Mouse (Mus musculus): ENCODE results near the gene H2al1a. TPM values are rescaled to one million over a fixed set of nuclear protein-coding genes. Genes with fewer than 3 reads are reported as not detected.
"Not testable (repeated sequence)": the region's sequence is repeated elsewhere in the genome, so short reads cannot be mapped to it uniquely, and the experiment has no call there.

H2al1a gene
- polyA plus RNA-seq, 1 experiment from 2014 or later = not detected

DNA sequence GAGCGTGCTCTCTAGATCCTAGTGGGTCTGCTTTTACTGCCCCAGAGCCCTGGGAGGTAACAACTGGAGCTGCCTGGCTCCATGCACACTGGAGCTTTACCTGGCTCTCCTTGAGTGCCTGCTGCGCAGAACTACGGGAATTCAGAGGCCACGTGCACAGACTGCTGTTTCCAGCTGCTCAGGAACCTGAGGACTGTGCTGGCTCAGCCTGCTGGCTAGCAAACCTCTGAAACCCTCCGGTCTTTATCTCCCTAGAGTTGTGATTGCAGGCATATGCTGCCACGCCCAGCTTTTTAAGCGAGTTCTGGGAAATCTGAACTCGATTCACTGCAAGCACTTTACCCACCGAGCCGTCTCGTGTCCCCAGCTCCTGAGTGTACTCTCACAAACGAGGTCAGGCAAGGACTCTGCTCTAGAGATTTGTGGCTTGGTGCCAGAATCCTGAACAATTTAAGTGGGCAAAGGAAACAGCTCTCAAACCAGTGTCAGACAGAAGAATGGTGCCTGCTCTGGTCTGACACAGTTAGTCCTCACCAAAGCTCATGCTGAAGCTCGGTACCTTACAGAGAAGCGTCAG lies 10.7 kb upstream of the H2al1a start:
- 82% methylated on average over 14 of the region's 14 CpGs for WGBS
- no peak for ATAC-seq (ENCODE audit: low FRiP score, low read depth)
- no peak overlapping the region for H3K9ac ChIP-seq (replicated peaks)
- H3K27ac ChIP-seq (replicated peaks) = no peak overlapping the region
- H3K4me1 ChIP-seq = no peaks in the 10 kb centered on the region
- H3K9me3 ChIP-seq = no peaks in the 10 kb centered on the region
- peaks cover 16% of the 10 kb centered on the region; the same call in 1 of the 2 replicates for H3K27me3 ChIP-seq
- no peak overlapping the region for H3K4me2 ChIP-seq (replicated peaks)
- no peaks in the 10 kb centered on the region for H3K36me3 ChIP-seq
- no peak overlapping the region for H3K4me3 ChIP-seq

GRCm38 (mm10) chrX:11289244-11289643 lies 9.8 kb upstream of the H2al1a start:
- no peak overlapping the region for H3K9ac ChIP-seq (replicated peaks)
- no peaks in the 10 kb centered on the region for H3K36me3 ChIP-seq
- H3K4me1 ChIP-seq = no peaks in the 10 kb centered on the region
- H3K27me3 ChIP-seq = peaks cover 16% of the 10 kb centered on the region; the same call in 1 of the 2 replicates
- no peaks in the 10 kb centered on the region for H3K9me3 ChIP-seq
- ATAC-seq (ENCODE audit: low FRiP score, low read depth) = no peak
- no peak overlapping the region for H3K27ac ChIP-seq (replicated peaks)
- H3K4me3 ChIP-seq = no peak overlapping the region
- 47% methylated on average over 4 of the region's 4 CpGs for WGBS
- H3K4me2 ChIP-seq (replicated peaks) = no peak overlapping the region

GRCm38 (mm10) chrX:11302132-11302531 lies 3.1 kb downstream of the H2al1a start, which contains the start of gene H2al1b:
Gene H2al1b (plus strand): TSS chrX:11302432.
- not testable (repeated sequence) for ATAC-seq (ENCODE audit: low FRiP score, low read depth); H3K36me3 ChIP-seq; H3K27me3 ChIP-seq; H3K27ac ChIP-seq (replicated peaks); H3K9me3 ChIP-seq; H3K9ac ChIP-seq (replicated peaks); H3K4me2 ChIP-seq (replicated peaks); H3K4me1 ChIP-seq; H3K4me3 ChIP-seq
- 84% methylated on average over 1 of the region's 3 CpGs for WGBS

DNA sequence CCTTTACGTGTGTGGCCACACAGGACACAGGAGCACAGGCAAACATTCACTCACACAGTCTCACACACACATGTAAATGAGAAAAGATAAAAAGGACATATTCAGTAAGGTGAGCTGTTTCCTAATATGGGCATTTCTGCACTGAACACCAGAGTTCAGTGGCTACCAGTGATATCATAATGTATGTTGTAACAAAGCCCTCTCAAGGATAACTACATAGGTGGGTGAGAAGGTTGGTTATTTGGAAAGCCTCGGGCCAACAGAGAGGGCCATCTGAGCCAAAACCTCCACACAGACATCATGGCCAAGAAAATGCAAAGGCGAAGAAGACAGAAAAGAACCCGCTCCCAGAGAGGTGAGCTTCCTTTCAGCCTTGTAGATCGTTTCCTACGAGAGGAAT lies 6.3 kb downstream of the H2al1a start, which contains the start of gene H2al1c:
H2al1c (plus strand) TSS at position 301 of the 400 bp plus-strand sequence.
- H3K4me1 ChIP-seq; H3K4me2 ChIP-seq (replicated peaks): not testable (repeated sequence)
- 82% methylated on average over 1 of the region's 6 CpGs for WGBS

DNA sequence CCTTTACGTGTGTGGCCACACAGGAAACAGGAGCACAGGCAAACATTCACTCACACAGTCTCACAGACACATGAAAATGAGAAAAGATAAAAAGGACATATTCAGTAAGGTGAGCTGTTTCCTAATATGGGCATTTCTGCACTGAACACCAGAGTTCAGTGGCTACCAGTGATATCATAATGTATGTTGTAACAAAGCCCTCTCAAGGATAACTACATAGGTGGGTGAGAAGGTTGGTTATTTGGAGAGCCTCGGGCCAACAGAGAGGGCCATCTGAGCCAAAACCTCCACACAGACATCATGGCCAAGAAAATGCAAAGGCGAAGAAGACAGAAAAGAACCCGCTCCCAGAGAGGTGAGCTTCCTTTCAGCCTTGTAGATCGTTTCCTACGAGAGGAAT lies 9.5 kb downstream of the H2al1a start, which contains the start of gene H2al1d:
H2al1d (plus strand) TSS at position 301 of the 400 bp plus-strand sequence.
- H3K4me1 ChIP-seq; H3K27ac ChIP-seq (replicated peaks); H3K9ac ChIP-seq (replicated peaks); H3K4me3 ChIP-seq; H3K4me2 ChIP-seq (replicated peaks); H3K36me3 ChIP-seq; ATAC-seq (ENCODE audit: low FRiP score, low read depth); H3K9me3 ChIP-seq; H3K27me3 ChIP-seq: not testable (repeated sequence)
- WGBS = no CpG with 5 or more reads among the region's 6 CpGs

More for the DNA sequence above, 6.3 kb downstream of the H2al1a start, which contains the start of gene H2al1c:
- not testable (repeated sequence) for ATAC-seq (ENCODE audit: low FRiP score, low read depth); H3K4me3 ChIP-seq; H3K9me3 ChIP-seq; H3K36me3 ChIP-seq; H3K27me3 ChIP-seq; H3K27ac ChIP-seq (replicated peaks); H3K9ac ChIP-seq (replicated peaks)

- no CpG with 5 or more reads among the region's 3 CpGs for WGBS
- not testable (repeated sequence) for H3K4me1 ChIP-seq; H3K4me3 ChIP-seq; H3K36me3 ChIP-seq; ATAC-seq (ENCODE audit: low FRiP score, low read depth); H3K9me3 ChIP-seq; H3K4me2 ChIP-seq (replicated peaks); H3K9ac ChIP-seq (replicated peaks); H3K27me3 ChIP-seq; H3K27ac ChIP-seq (replicated peaks)
Measured at GRCm38 (mm10) chrX:11311634-11312033, 12.6 kb downstream of the H2al1a start, which contains the start of gene H2al1e. Gene H2al1e (plus strand): TSS chrX:11311934.

DNA sequence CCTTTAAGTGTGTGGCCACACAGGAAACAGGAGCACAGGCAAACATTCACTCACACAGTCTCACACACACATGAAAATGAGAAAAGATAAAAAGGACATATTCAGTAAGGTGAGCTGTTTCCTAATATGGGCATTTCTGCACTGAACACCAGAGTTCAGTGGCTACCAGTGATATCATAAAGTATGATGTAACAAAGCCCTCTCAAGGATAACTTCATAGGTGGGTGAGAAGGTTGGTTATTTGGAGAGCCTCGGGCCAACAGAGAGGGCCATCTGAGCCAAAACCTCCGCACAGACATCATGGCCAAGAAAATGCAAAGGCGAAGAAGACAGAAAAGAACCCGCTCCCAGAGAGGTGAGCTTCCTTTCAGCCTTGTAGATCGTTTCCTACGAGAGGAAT lies 15.8 kb downstream of the H2al1a start, which contains the start of gene H2al1f:
H2al1f (plus strand) TSS at position 301 of the 400 bp plus-strand sequence.
- no CpG with 5 or more reads among the region's 6 CpGs for WGBS
- H3K4me3 ChIP-seq; H3K27ac ChIP-seq (replicated peaks); H3K9me3 ChIP-seq; H3K9ac ChIP-seq (replicated peaks); H3K4me2 ChIP-seq (replicated peaks); H3K27me3 ChIP-seq; H3K4me1 ChIP-seq; H3K36me3 ChIP-seq; ATAC-seq (ENCODE audit: low FRiP score, low read depth): not testable (repeated sequence)

GRCm38 (mm10) chrX:11317956-11318355 lies 18.9 kb downstream of the H2al1a start, which contains the start of gene H2al1g:
Gene H2al1g (plus strand): TSS chrX:11318256.
- not testable (repeated sequence) for H3K9me3 ChIP-seq

GRCm38 (mm10) chrX:11321192-11321591 lies 22.1 kb downstream of the H2al1a start, which contains the start of gene H2al1h:
Gene H2al1h (plus strand): TSS chrX:11321492.
- not testable (repeated sequence) for H3K9me3 ChIP-seq; ATAC-seq (ENCODE audit: low FRiP score, low read depth); H3K4me1 ChIP-seq; H3K4me3 ChIP-seq; H3K4me2 ChIP-seq (replicated peaks); H3K27me3 ChIP-seq; H3K9ac ChIP-seq (replicated peaks); H3K36me3 ChIP-seq; H3K27ac ChIP-seq (replicated peaks)
- no CpG with 5 or more reads among the region's 6 CpGs for WGBS

More at GRCm38 (mm10) chrX:11317956-11318355, 18.9 kb downstream of the H2al1a start, which contains the start of gene H2al1g:
- ATAC-seq (ENCODE audit: low FRiP score, low read depth); H3K9ac ChIP-seq (replicated peaks); H3K4me1 ChIP-seq; H3K27ac ChIP-seq (replicated peaks); H3K36me3 ChIP-seq; H3K4me3 ChIP-seq; H3K4me2 ChIP-seq (replicated peaks); H3K27me3 ChIP-seq: not testable (repeated sequence)
- no CpG with 5 or more reads among the region's 3 CpGs for WGBS

DNA sequence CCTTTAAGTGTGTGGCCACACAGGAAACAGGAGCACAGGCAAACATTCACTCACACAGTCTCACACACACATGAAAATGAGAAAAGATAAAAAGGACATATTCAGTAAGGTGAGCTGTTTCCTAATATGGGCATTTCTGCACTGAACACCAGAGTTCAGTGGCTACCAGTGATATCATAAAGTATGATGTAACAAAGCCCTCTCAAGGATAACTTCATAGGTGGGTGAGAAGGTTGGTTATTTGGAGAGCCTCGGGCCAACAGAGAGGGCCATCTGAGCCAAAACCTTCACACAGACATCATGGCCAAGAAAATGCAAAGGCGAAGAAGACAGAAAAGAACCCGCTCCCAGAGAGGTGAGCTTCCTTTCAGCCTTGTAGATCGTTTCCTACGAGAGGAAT lies 25.3 kb downstream of the H2al1a start, which contains the start of gene H2al1i:
H2al1i (plus strand) TSS at position 301 of the 400 bp plus-strand sequence.
- not testable (repeated sequence) for H3K36me3 ChIP-seq; H3K4me1 ChIP-seq; H3K9me3 ChIP-seq; H3K27me3 ChIP-seq; H3K4me3 ChIP-seq; H3K9ac ChIP-seq (replicated peaks); ATAC-seq (ENCODE audit: low FRiP score, low read depth); H3K27ac ChIP-seq (replicated peaks); H3K4me2 ChIP-seq (replicated peaks)
- WGBS = 94% methylated on average over 2 of the region's 5 CpGs

DNA sequence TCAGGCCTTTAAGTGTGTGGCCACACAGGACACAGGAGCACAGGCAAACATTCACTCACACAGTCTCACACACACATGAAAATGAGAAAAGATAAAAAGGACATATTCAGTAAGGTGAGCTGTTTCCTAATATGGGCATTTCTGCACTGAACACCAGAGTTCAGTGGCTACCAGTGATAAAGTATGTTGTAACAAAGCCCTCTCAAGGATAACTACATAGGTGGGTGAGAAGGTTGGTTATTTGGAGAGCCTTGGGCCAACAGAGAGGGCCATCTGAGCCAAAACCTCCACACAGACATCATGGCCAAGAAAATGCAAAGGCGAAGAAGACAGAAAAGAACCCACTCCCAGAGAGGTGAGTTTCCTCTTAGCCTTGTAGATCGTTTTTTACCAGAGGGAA lies 28.5 kb downstream of the H2al1a start, which contains the start of gene H2al1j:
H2al1j (plus strand) TSS at position 301 of the 400 bp plus-strand sequence.
- not testable (repeated sequence) for H3K4me1 ChIP-seq; H3K36me3 ChIP-seq; H3K4me2 ChIP-seq (replicated peaks); H3K4me3 ChIP-seq; H3K9me3 ChIP-seq; ATAC-seq (ENCODE audit: low FRiP score, low read depth); H3K27ac ChIP-seq (replicated peaks); H3K27me3 ChIP-seq; H3K9ac ChIP-seq (replicated peaks)
- 95% methylated on average over 2 of the region's 2 CpGs for WGBS

- Histone ChIP-seq H3K4me3 (no peak overlapping the region), H3K4me1 (no peaks in the 10 kb centered on the region), H3K9me3 (no peaks in the 10 kb centered on the region), H3K4me2 (replicated peaks) (no peak overlapping the region), H3K36me3 (no peaks in the 10 kb centered on the region), H3K27me3 (peaks cover 3% of the 10 kb centered on the region; the same call in 1 of the 2 replicates), H3K27ac (replicated peaks) (no peak overlapping the region), H3K9ac (replicated peaks) (no peak overlapping the region)
- WGBS = 78% methylated on average over 9 of the region's 9 CpGs
- ATAC-seq (ENCODE audit: low FRiP score, low read depth) = no peak
Measured at GRCm38 (mm10) chrX:11345762-11346161, 46.7 kb downstream of the H2al1a start.
